Mouse (Mus musculus): ENCODE measurements at regions not wholly inside any gene's neighbourhood (a gene's known extent, or its start where the extent isn't known, plus 50 kb on each side); places are given as distances from the start of the nearest gene placed in this dataset.

GRCm38 (mm10) chr13:45204856-45205255, 126.4 kb downstream of the Gm9817 start:
- Histone ChIP-seq H3K4me2 (ENCODE audit: low read length) (no peak overlapping the region), H3K27ac (ENCODE audit: low read depth) (no peak overlapping the region), H3K9ac (ENCODE audit: low read length) (no peak overlapping the region), H3K9me3 (ENCODE audit: control insufficient read depth, low read length) (no peaks in the 10 kb centered on the region), H3K4me1 (replicated peaks; ENCODE audit: control insufficient read depth, insufficient read depth, low read length) (no peaks in the 10 kb centered on the region), H3K4me3 (ENCODE audit: low read depth, low read length) (no peak overlapping the region), H3K27me3 (replicated peaks; ENCODE audit: control insufficient read depth, insufficient read depth, low read length) (no peaks in the 10 kb centered on the region), H3K36me3 (ENCODE audit: control insufficient read depth, insufficient read depth, low read length) (no peaks in the 10 kb centered on the region)
- ATAC-seq (replicated peaks; ENCODE audit: low FRiP score, low TSS enrichment, low read depth), result no peak
- 63% methylated on average over 6 of the region's 6 CpGs for WGBS
- no peak for DNase-seq (ENCODE audit: low spot score)

GRCm38 (mm10) chr13:45208540-45209197, 130.2 kb downstream of the Gm9817 start:
- Histone ChIP-seq H3K4me1 (replicated peaks; ENCODE audit: control insufficient read depth, insufficient read depth, low read length) (0 out of 2 replicates have a peak, but pooled peaks cover 1% of the 10 kb centered on the region), H3K27me3 (replicated peaks; ENCODE audit: control insufficient read depth, insufficient read depth, low read length) (no peaks in the 10 kb centered on the region), H3K4me2 (ENCODE audit: low read length) (no peak overlapping the region), H3K9me3 (ENCODE audit: control insufficient read depth, low read length) (no peaks in the 10 kb centered on the region), H3K4me3 (ENCODE audit: low read depth, low read length) (no peak overlapping the region), H3K9ac (ENCODE audit: low read length) (no peak overlapping the region), H3K36me3 (ENCODE audit: control insufficient read depth, insufficient read depth, low read length) (no peaks in the 10 kb centered on the region), H3K27ac (ENCODE audit: low read depth) (no peak overlapping the region)
- 0 out of 2 replicates have a peak, but pooled peaks have one; percentile 53 for ATAC-seq (replicated peaks; ENCODE audit: low FRiP score, low TSS enrichment, low read depth)
- no peak for DNase-seq (ENCODE audit: low spot score)
- 60% methylated on average over 5 of the region's 5 CpGs for WGBS

GRCm38 (mm10) chr13:45211241-45211640, 132.7 kb downstream of the Gm9817 start:
- Histone ChIP-seq H3K27me3 (replicated peaks; ENCODE audit: control insufficient read depth, insufficient read depth, low read length) (no peaks in the 10 kb centered on the region), H3K27ac (ENCODE audit: low read depth) (no peak overlapping the region), H3K36me3 (ENCODE audit: control insufficient read depth, insufficient read depth, low read length) (no peaks in the 10 kb centered on the region), H3K4me1 (replicated peaks; ENCODE audit: control insufficient read depth, insufficient read depth, low read length) (0 out of 2 replicates have a peak, but pooled peaks cover 4% of the 10 kb centered on the region), H3K4me2 (ENCODE audit: low read length) (no peak overlapping the region), H3K9ac (ENCODE audit: low read length) (no peak overlapping the region), H3K9me3 (ENCODE audit: control insufficient read depth, low read length) (0 out of 2 replicates have a peak, but pooled peaks cover 3% of the 10 kb centered on the region), H3K4me3 (ENCODE audit: low read depth, low read length) (no peak overlapping the region)
- DNase-seq (ENCODE audit: low spot score), result no peak
- no peak for ATAC-seq (replicated peaks; ENCODE audit: low FRiP score, low TSS enrichment, low read depth)
- WGBS, result 80% methylated on average over 9 of the region's 9 CpGs

- WGBS, result 33% methylated on average over 5 of the region's 5 CpGs
- no peak for DNase-seq (ENCODE audit: low spot score)
- no peaks in the 10 kb centered on the region for H3K36me3 ChIP-seq (ENCODE audit: control insufficient read depth, insufficient read depth, low read length)
Measured at GRCm38 (mm10) chr13:45213116-45213834, 134.8 kb downstream of the Gm9817 start.

DNA sequence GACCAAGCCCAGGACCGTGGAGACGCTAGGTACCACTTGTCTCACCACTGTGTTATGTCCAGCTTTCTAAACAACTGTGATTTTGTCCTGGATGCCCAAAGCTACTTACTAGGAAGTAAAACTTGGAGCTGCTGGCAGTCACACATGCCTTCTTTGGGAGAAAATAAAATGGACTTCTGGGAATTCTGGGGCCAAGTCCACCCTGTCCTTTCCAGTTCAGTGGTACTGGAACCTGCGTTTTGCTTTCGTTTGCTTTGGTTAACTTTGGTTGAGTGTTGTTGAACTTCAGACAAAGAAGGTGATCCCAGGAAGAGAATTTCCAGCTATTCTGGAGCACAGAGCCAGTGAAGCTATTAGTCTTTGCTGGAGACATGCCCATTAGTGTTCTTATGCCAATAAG, 139.8 kb downstream of the Gm9817 start:
- no peak overlapping the region for H3K4me3 ChIP-seq (ENCODE audit: low read depth, low read length)
- no peak overlapping the region for H3K4me2 ChIP-seq (ENCODE audit: low read length)
- H3K27ac ChIP-seq (ENCODE audit: low read depth), result no peak overlapping the region
- DNase-seq (ENCODE audit: low spot score) (no peak), ATAC-seq (replicated peaks; ENCODE audit: low FRiP score, low TSS enrichment, low read depth) (no peak)
- H3K36me3 ChIP-seq (ENCODE audit: control insufficient read depth, insufficient read depth, low read length), result no peaks in the 10 kb centered on the region
- no peak overlapping the region for H3K9ac ChIP-seq (ENCODE audit: low read length)
- H3K9me3 ChIP-seq (ENCODE audit: control insufficient read depth, low read length), result 0 out of 2 replicates have a peak, but pooled peaks cover 3% of the 10 kb centered on the region
- WGBS, result 92% methylated on average over 4 of the region's 4 CpGs
- no peaks in the 10 kb centered on the region for H3K27me3 ChIP-seq (replicated peaks; ENCODE audit: control insufficient read depth, insufficient read depth, low read length)
- H3K4me1 ChIP-seq (replicated peaks; ENCODE audit: control insufficient read depth, insufficient read depth, low read length), result 0 out of 2 replicates have a peak, but pooled peaks cover 4% of the 10 kb centered on the region

More at GRCm38 (mm10) chr13:45213116-45213834, 134.8 kb downstream of the Gm9817 start:
- no peak overlapping the region for H3K9ac ChIP-seq (ENCODE audit: low read length)
- H3K9me3 ChIP-seq (ENCODE audit: control insufficient read depth, low read length), result 0 out of 2 replicates have a peak, but pooled peaks cover 3% of the 10 kb centered on the region
- ATAC-seq (replicated peaks; ENCODE audit: low FRiP score, low TSS enrichment, low read depth), result no peak
- H3K27me3 ChIP-seq (replicated peaks; ENCODE audit: control insufficient read depth, insufficient read depth, low read length), result no peaks in the 10 kb centered on the region
- H3K27ac ChIP-seq (ENCODE audit: low read depth), result no peak overlapping the region
- H3K4me2 ChIP-seq (ENCODE audit: low read length), result no peak overlapping the region
- H3K4me1 ChIP-seq (replicated peaks; ENCODE audit: control insufficient read depth, insufficient read depth, low read length), result 0 out of 2 replicates have a peak, but pooled peaks cover 4% of the 10 kb centered on the region
- H3K4me3 ChIP-seq (ENCODE audit: low read depth, low read length), result no peak overlapping the region

- Histone ChIP-seq H3K9me3 (ENCODE audit: control insufficient read depth, low read length) (0 out of 2 replicates have a peak, but pooled peaks cover 3% of the 10 kb centered on the region), H3K4me3 (ENCODE audit: low read depth, low read length) (no peak overlapping the region), H3K27me3 (replicated peaks; ENCODE audit: control insufficient read depth, insufficient read depth, low read length) (no peaks in the 10 kb centered on the region), H3K4me1 (replicated peaks; ENCODE audit: control insufficient read depth, insufficient read depth, low read length) (no peaks in the 10 kb centered on the region), H3K36me3 (ENCODE audit: control insufficient read depth, insufficient read depth, low read length) (no peaks in the 10 kb centered on the region), H3K9ac (ENCODE audit: low read length) (no peak overlapping the region), H3K4me2 (ENCODE audit: low read length) (no peak overlapping the region), H3K27ac (ENCODE audit: low read depth) (no peak overlapping the region)
- WGBS, result 69% methylated on average over 3 of the region's 3 CpGs
- ATAC-seq (replicated peaks; ENCODE audit: low FRiP score, low TSS enrichment, low read depth) (no peak), DNase-seq (ENCODE audit: low spot score) (no peak)
Measured at GRCm38 (mm10) chr13:45219671-45220070, 141.2 kb downstream of the Gm9817 start.

DNA sequence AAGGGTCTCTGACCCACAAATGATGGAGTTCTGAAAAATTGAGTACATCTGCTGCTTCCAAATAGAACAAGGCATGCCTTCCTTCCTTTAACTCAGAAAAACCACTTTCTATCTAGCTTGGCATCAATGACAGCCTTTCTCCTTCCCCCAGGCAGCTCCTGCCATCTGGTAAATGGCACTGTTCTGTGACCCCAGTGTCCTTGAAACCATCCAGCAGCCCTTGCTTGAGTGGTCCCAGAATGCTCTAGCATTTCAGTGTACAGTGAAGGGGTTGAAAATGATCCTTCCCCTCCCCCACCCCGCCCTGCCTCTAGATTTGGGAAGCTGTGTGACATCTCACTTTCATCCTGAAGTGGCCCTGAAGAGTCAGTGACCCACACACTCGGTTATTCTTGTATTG, 152.3 kb downstream of the Gm9817 start:
- no peak overlapping the region for H3K27ac ChIP-seq (ENCODE audit: low read depth)
- WGBS, result 72% methylated on average over 2 of the region's 2 CpGs
- ATAC-seq (replicated peaks; ENCODE audit: low FRiP score, low TSS enrichment, low read depth), result no peak
- H3K27me3 ChIP-seq (replicated peaks; ENCODE audit: control insufficient read depth, insufficient read depth, low read length), result no peaks in the 10 kb centered on the region
- no peak overlapping the region for H3K4me2 ChIP-seq (ENCODE audit: low read length)
- no peak for DNase-seq (ENCODE audit: low spot score)
- no peaks in the 10 kb centered on the region for H3K4me1 ChIP-seq (replicated peaks; ENCODE audit: control insufficient read depth, insufficient read depth, low read length)
- no peaks in the 10 kb centered on the region for H3K9me3 ChIP-seq (ENCODE audit: control insufficient read depth, low read length)
- no peak overlapping the region for H3K9ac ChIP-seq (ENCODE audit: low read length)
- H3K36me3 ChIP-seq (ENCODE audit: control insufficient read depth, insufficient read depth, low read length), result no peaks in the 10 kb centered on the region
- no peak overlapping the region for H3K4me3 ChIP-seq (ENCODE audit: low read depth, low read length)

GRCm38 (mm10) chr13:45235236-45235635, 154.3 kb upstream of the Mylip start:
- no peaks in the 10 kb centered on the region for H3K27me3 ChIP-seq (replicated peaks; ENCODE audit: control insufficient read depth, insufficient read depth, low read length)
- H3K9ac ChIP-seq (ENCODE audit: low read length), result no peak overlapping the region
- no peak overlapping the region for H3K4me2 ChIP-seq (ENCODE audit: low read length)
- WGBS, result 62% methylated on average over 5 of the region's 5 CpGs
- ATAC-seq (replicated peaks; ENCODE audit: low FRiP score, low TSS enrichment, low read depth) (no peak), DNase-seq (ENCODE audit: low spot score) (no peak)
- no peaks in the 10 kb centered on the region for H3K9me3 ChIP-seq (ENCODE audit: control insufficient read depth, low read length)
- H3K36me3 ChIP-seq (ENCODE audit: control insufficient read depth, insufficient read depth, low read length), result no peaks in the 10 kb centered on the region
- H3K27ac ChIP-seq (ENCODE audit: low read depth), result no peak overlapping the region
- H3K4me1 ChIP-seq (replicated peaks; ENCODE audit: control insufficient read depth, insufficient read depth, low read length), result no peaks in the 10 kb centered on the region
- H3K4me3 ChIP-seq (ENCODE audit: low read depth, low read length), result no peak overlapping the region

Measured in intestine, embryonic 14.5 days (tissue).